Mouse (Mus musculus) macrophage (primary cell): ENCODE measurements around the gene Cep68. TPM values are rescaled to one million over a fixed set of nuclear protein-coding genes. Genes with fewer than 3 reads are reported as not detected.

ENCODE experiments used
- H3K27ac ChIP-seq: fragments of 350-480 bp; formaldehyde crosslinking; 2 replicates; pipeline ENCODE4 v1.9.0; 2021
- H3K36me3 ChIP-seq: fragments of 350-480 bp; formaldehyde crosslinking; 2 replicates; pipeline ENCODE4 v1.9.0; 2021; ENCODE audit errors: inconsistent target
- H3K4me3 ChIP-seq: fragments of 350-480 bp; formaldehyde crosslinking; 2 replicates; pipeline ENCODE4 v1.9.0; 2021; ENCODE audit errors: inconsistent target
- H3K79me2 ChIP-seq: fragments of 350-480 bp; formaldehyde crosslinking; 2 replicates; pipeline ENCODE4 v1.9.0; 2021; ENCODE audit errors: inconsistent target
- WGBS: methylation state at CpG from one replicate; pipeline ENCODE4 v1.1.7; 2026; ENCODE audit warnings: inconsistent platforms; ENCODE audit not compliant: missing documents; 5-methylcytosine and 5-hydroxymethylcytosine counted together
- polyA plus RNA-seq: library from polyadenylated mRNA; stranded (reverse); fragments of 250-400 nt; gene quantifications from 3 replicates; pipeline ENCODE4 v1.2.4, GENCODE M21; 2018; ENCODE audit warnings: inconsistent platforms

Cep68 gene
- polyA plus RNA-seq, 1 experiment from 2014 or later: 4.5 TPM

DNA sequence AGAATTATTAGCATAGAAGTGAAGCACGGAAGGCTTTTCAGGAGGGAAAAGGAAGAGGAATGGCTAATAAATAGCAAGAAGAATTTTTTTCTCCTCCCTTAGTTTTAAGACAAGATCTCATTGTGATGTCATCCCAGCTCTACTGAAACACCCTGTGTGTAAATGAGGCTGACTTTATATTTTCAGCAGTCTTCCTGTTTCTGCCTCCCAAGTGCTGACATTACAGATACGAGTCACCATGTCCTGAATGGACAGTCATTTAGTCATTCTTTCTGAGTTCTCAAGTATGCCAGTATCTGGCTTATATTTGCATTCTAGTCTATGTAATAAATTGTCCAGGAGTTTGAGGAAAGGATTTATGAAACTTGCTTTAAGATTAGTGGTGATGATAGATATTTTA, 44.9 kb downstream of the Cep68 start:
- 42% methylated on average over 2 of the region's 2 CpGs for WGBS
- H3K27ac ChIP-seq: peak overlapping the region; percentile 86
- H3K4me3 ChIP-seq: peak overlapping the region; percentile 84; the same call in 1 of the 2 replicates
- peaks cover 77% of the 10 kb centered on the region for H3K79me2 ChIP-seq
- peaks cover 5% of the 10 kb centered on the region; the same call in 1 of the 2 replicates for H3K36me3 ChIP-seq

DNA sequence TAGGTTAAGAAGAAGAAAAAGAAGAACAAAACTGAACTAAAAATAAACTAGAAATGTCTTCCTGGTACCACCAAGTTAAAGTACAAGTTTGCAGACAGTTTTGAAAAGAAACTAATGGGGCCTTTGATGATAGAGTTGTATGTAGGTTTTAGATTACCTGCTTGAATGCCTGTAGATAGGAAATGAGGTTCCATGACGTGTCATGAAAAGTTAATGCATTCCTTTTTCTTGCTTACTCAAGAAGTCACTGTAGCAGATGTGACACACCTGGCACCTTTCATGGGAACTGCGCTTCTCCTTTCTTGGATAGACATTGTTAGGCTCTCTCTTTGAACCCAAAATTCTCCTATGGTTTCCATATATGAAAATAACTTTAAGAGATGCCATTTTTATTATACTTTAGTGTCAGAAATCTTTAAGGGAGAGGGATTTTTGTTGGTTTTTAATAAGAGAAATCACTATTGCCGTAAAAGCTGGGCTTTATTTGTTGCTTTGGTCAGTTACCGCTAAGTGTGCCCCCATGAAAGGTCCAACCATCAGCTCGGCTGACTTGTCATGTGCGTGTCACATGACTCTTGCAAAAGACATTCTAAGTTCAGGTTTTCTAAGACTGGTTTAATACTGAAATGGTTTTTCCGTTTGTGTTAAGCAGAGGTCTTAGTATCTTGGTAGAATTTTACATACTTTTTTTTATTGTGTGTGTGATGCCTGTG, 46.8 kb downstream of the Cep68 start:
- Histone ChIP-seq H3K27ac (peak overlapping the region; percentile 86), H3K79me2 (peaks cover 58% of the 10 kb centered on the region), H3K4me3 (peak overlapping the region; percentile 84), H3K36me3 (no peaks in the 10 kb centered on the region)
- 9% methylated on average over 7 of the region's 7 CpGs for WGBS

DNA sequence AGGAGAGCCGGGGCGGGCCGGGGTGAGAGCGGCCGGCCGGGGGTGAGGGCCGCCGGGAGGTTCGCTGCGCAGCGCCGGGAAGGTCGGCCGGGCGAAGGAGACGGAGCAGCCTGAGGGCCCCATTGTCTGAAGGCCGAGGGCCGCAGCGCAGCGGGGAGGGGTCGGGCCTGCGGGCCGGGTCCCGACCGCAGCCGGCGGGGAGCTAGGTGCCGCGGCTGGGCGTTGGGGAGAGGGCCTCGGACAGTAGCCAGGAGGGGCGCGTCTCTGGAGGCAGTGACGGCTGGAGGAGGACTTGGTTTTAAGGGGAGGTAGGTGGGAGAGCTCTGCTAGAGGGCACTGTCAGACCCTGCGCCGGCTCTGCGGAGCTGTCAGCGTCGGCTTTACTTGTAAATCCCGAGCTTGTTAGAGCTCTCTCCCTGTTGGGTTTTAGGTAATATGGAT, 47.5 kb downstream of the Cep68 start:
- no peaks in the 10 kb centered on the region for H3K36me3 ChIP-seq
- peaks cover 51% of the 10 kb centered on the region for H3K79me2 ChIP-seq
- 0% methylated on average over 40 of the region's 40 CpGs for WGBS
- H3K4me3 ChIP-seq: peak overlapping the region; percentile 84
- H3K27ac ChIP-seq: peak overlapping the region; percentile 86

DNA sequence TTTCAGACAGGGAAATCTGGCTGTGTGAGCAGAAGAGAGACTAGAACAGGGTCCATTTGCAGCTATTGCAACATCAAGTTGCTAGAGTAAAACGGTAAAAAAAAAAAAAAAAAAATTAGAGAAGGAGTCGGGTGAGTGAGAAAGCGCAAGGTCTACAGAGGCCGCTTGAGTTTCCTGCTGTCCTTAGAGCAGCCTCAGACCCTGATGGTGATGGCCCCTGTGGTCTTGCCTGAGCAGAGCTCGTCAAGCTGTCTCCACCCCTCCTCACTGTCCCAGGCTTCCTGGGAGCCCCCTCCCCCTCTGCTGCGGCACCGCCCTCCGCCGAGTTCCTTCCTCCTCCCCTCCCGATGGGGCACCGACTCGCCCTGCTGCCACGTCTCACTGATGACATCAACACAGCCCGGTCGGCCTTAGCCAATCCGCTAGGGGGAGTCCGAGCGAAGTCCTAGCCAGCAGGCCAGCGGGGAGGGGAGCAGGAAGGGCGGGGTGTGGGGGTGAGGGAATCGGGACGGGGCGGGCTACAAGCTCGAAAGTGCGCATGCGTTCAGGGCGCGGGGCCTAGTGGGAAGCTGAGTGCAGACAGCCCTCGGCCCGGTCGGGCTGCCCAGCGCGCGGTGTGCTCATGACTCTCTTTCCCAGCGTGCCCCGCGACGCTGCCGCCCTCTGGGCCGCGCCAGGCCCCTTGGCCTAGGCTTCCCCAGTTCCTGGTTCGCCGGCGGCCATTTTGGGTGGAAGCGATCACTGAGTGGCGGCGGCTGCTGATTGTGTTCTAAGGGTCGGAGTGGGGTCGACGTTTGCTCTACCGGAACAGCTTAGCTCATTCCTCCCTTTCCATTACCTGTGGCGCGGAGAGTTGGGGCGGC, 48.3 kb downstream of the Cep68 start, which contains the start of gene Rab1a:
TSS of gene Rab1a (plus strand) at position 720 of the 863 bp plus-strand sequence.
- H3K4me3 ChIP-seq: peak within 1 kb of the TSS; percentile 84
- under 1% methylated on average over 47 of the region's 54 CpGs for WGBS
- H3K36me3 ChIP-seq: no peaks in the 10 kb centered on the region
- peaks cover 43% of the 10 kb centered on the region for H3K79me2 ChIP-seq
- H3K27ac ChIP-seq: peak within 1 kb of the TSS; percentile 87

DNA sequence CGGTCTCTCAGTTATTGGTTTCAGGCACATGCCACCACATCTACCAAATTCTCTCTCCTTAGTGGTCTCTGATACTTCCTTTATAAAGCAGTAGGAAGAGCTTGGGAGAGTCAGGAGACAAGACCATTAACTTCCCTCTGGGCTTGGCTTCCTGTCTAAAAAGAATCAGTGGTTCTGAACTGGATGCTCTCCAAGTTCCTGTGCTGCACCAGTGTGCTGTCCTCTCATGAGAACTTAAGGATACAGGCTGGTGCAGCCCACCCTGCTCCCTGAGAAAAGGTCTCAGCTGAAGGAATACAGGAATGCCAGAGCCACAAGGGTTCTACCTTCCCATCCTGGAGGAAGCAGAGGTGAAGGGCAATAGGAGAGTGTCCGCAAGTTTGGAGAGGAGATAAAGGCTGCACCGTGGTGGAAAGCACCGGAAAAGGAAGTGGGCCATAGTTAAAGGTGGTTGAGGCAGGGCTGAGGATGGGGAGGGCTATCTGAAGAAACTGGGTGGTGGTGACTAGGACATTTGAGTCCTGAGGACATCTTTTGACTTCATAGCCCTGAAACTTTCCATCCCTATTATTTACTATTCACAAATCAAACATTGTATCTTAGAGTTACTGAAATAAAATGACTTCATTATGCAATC, 56.0 kb downstream of the Cep68 start:
- no peaks in the 10 kb centered on the region for H3K36me3 ChIP-seq
- H3K79me2 ChIP-seq: no peaks in the 10 kb centered on the region
- H3K4me3 ChIP-seq: no peak overlapping the region
- 15% methylated on average over 4 of the region's 4 CpGs for WGBS
- H3K27ac ChIP-seq: peak overlapping the region; percentile 55

DNA sequence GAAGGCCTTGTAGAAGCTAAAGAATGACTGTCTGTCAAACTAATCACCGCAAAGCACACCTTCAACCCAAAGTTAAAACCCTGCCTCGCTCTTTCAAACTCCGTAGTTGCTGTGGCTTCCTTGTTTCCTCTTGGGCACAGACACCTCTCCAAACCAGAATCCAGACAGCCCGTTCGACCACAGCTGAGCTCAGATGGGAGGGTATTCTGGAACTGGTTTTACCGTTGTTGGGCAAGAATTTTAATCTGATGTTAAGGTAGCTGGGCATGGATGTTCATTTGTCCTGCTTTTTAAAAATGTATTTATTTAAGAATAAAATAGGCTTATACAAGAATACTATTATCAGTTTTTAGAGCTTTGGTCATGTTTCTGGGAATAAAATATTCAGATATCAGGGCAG, 62.0 kb downstream of the Cep68 start:
- Histone ChIP-seq H3K36me3 (no peaks in the 10 kb centered on the region), H3K27ac (no peak overlapping the region), H3K79me2 (no peaks in the 10 kb centered on the region), H3K4me3 (no peak overlapping the region)
- 85% methylated on average over 6 of the region's 6 CpGs for WGBS

Other genes starting within 250 kb of the Cep68 start
- gene Actr2, start 136.5 kb downstream of the Cep68 start, polyA plus RNA-seq: 228 to 455 TPM (median 329 TPM) in 3 replicates
- 216 to 261 TPM (median 249 TPM) in 3 replicates for gene Rab1a, start 48.0 kb downstream of the Cep68 start, polyA plus RNA-seq
- gene Slc1a4, start 83.3 kb upstream of the Cep68 start, polyA plus RNA-seq: 0.12 to 0.61 TPM (median 0.14 TPM) in 3 replicates